Mouse (Mus musculus) gastrocnemius, adult 2 months (tissue): ENCODE data around the gene Bnipl. TPM values are rescaled to one million over a fixed set of nuclear protein-coding genes. Genes with fewer than 3 reads are reported as not detected.
A peak's percentile ranks its signal among the peaks of the same experiment; 100 is the strongest.
"Not testable (repeated sequence)": the region's sequence is repeated elsewhere in the genome, so short reads cannot be mapped to it uniquely, and the experiment has no call there.

Experiments used
- DNase-seq: peaks from one replicate; pipeline ENCODE4 v3.0.0; 2022
- H3K27ac ChIP-seq: fragments of 200-600 bp; 2 replicates; pipeline ENCODE4 v1.8.1; 2022; ENCODE audit warnings: mild to moderate bottlenecking
- H3K4me3 ChIP-seq: fragments of 200-600 bp; 2 replicates; pipeline ENCODE4 v1.8.1; 2022; ENCODE audit warnings: mild to moderate bottlenecking, moderate library complexity
- CTCF ChIP-seq: fragments of 200-600 bp; IDR thresholded peaks from 2 replicates; pipeline ENCODE4 v1.8.1; 2022; ENCODE audit warnings: antibody characterized with exemption, mild to moderate bottlenecking, moderate library complexity
- intact Hi-C: fragments of 180-260 bp; cut with DNase I; formaldehyde crosslinking; loops from one replicate; pipeline ENCODE4 v1.15.1; 2025
- total RNA-seq, 2 experiments: library from RNA; stranded (reverse); gene quantifications; 2 replicates each; pipeline ENCODE4 v1.2.3; 2021

The Bnipl gene
- total RNA-seq, 2 experiments from 2014 or later: 0.31 TPM; not detected in 1

GRCm38 (mm10) chr3:95213609-95213975, 37.4 kb downstream of the Bnipl start:
- H3K4me3 ChIP-seq: no peak overlapping the region
- no peak for DNase-seq
- intact Hi-C loops: no loop called here
- H3K27ac ChIP-seq: no peak overlapping the region
- no peak for TF ChIP-seq CTCF

GRCm38 (mm10) chr3:95212889-95213608, 37.9 kb downstream of the Bnipl start:
- DNase-seq, H3K4me3 ChIP-seq, intact Hi-C loops, H3K27ac ChIP-seq: not testable (repeated sequence)
- TF ChIP-seq CTCF: peak; percentile 13; the same call in 1 of the 2 replicates

- no peak for DNase-seq
- H3K27ac ChIP-seq: 0 out of 2 replicates have a peak overlapping the region, but pooled peaks have one; percentile 9
- no peak for TF ChIP-seq CTCF
- intact Hi-C loops: no loop called here
- no peak overlapping the region for H3K4me3 ChIP-seq
Measured at GRCm38 (mm10) chr3:95210585-95210984, 40.4 kb downstream of the Bnipl start.

GRCm38 (mm10) chr3:95208286-95208685, 42.7 kb downstream of the Bnipl start:
- DNase-seq: no peak
- Histone ChIP-seq H3K27ac (no peak overlapping the region), H3K4me3 (no peak overlapping the region)
- intact Hi-C loops: no loop called here
- no peak for TF ChIP-seq CTCF

GRCm38 (mm10) chr3:95203880-95204279, 47.1 kb downstream of the Bnipl start:
- Histone ChIP-seq H3K27ac (no peak overlapping the region), H3K4me3 (no peak overlapping the region)
- TF ChIP-seq CTCF: no peak
- no peak for DNase-seq
- intact Hi-C loops: no loop called here

- no peak for DNase-seq
- intact Hi-C loops: no loop called here
- Histone ChIP-seq H3K27ac (no peak overlapping the region), H3K4me3 (no peak overlapping the region)
- TF ChIP-seq CTCF: no peak
Measured at GRCm38 (mm10) chr3:95200562-95200961, 50.4 kb downstream of the Bnipl start.

- TF ChIP-seq CTCF: no peak
- no peak overlapping the region for H3K27ac ChIP-seq
- no peak for DNase-seq
- H3K4me3 ChIP-seq: no peak overlapping the region
- intact Hi-C loops: no loop called here
Measured at GRCm38 (mm10) chr3:95200132-95200531, 50.9 kb downstream of the Bnipl start.

- TF ChIP-seq CTCF: no peak
Measured at GRCm38 (mm10) chr3:95199101-95199500, 51.9 kb downstream of the Bnipl start.

GRCm38 (mm10) chr3:95195772-95196171, 55.2 kb downstream of the Bnipl start:
- intact Hi-C loops: no loop called here
- TF ChIP-seq CTCF: no peak
- no peak for DNase-seq
- Histone ChIP-seq H3K27ac (no peak overlapping the region), H3K4me3 (no peak overlapping the region)

More at GRCm38 (mm10) chr3:95199101-95199500, 51.9 kb downstream of the Bnipl start:
- Histone ChIP-seq H3K4me3 (no peak overlapping the region), H3K27ac (no peak overlapping the region)
- intact Hi-C loops: no loop called here
- DNase-seq: no peak

- no peak for DNase-seq
- Histone ChIP-seq H3K4me3 (no peak overlapping the region), H3K27ac (no peak overlapping the region)
- intact Hi-C loops: no loop called here
- TF ChIP-seq CTCF: no peak
Measured at GRCm38 (mm10) chr3:95194721-95195135, 56.3 kb downstream of the Bnipl start.

Other genes starting within 250 kb of the Bnipl start
- gene Zfp687, start 235.7 kb downstream of the Bnipl start, total RNA-seq: 10 to 100 TPM; 10.9 to 11.5 TPM
- 100 to 1,000 TPM; 164 to 237 TPM for gene Psmd4, start 208.6 kb downstream of the Bnipl start, total RNA-seq
- gene Pip5k1a, start 144.3 kb downstream of the Bnipl start, total RNA-seq: 10 to 100 TPM; 23.1 to 26.5 TPM
- gene Vps72, start 140.2 kb downstream of the Bnipl start, total RNA-seq: 10 to 100 TPM; 48.9 to 73.2 TPM
- gene Tmod4, start 126.7 kb downstream of the Bnipl start, total RNA-seq: 100 to 1,000 TPM; 598 to 814 TPM
- 10 to 100 TPM; 33.2 to 40.7 TPM for gene Scnm1, start 117.2 kb downstream of the Bnipl start, total RNA-seq
- gene Lysmd1, start 117.1 kb downstream of the Bnipl start, total RNA-seq: 1 to 10 TPM; 6.7 to 7.2 TPM
- gene Tnfaip8l2, start 108.8 kb downstream of the Bnipl start, total RNA-seq: under 1 TPM; 0.42 to 0.87 TPM
- 100 to 1,000 TPM in 1 of 2 experiments, 10 to 100 TPM in 1; 83.4 to 105 TPM for gene Sema6c, start 90.7 kb downstream of the Bnipl start, total RNA-seq
- 10 to 100 TPM in 1 of 2 experiments, 1 to 10 TPM in 1; 9.1 to 12.0 TPM for gene Gabpb2, start 33.3 kb downstream of the Bnipl start, total RNA-seq
- gene Cdc42se1, start 22.5 kb downstream of the Bnipl start, total RNA-seq: 10 to 100 TPM; 13.7 to 16.4 TPM
- 10 to 100 TPM; 52.0 to 84.9 TPM for gene Mllt11, start 19.0 kb downstream of the Bnipl start, total RNA-seq
- gene Gm128, start 9.6 kb downstream of the Bnipl start, total RNA-seq: under 1 TPM in 1 of 2 experiments, not detected in 1; 0.11 TPM
- 10 to 100 TPM; 23.9 to 26.4 TPM for gene Mindy1, start 30.2 kb upstream of the Bnipl start, total RNA-seq
- 10 to 100 TPM; 45.8 to 46.9 TPM for gene Prune1, start 30.9 kb upstream of the Bnipl start, total RNA-seq
- not detected for gene Anxa9, start 56.0 kb upstream of the Bnipl start, total RNA-seq
- 10 to 100 TPM; 19.6 to 23.4 TPM for gene Cers2, start 63.6 kb upstream of the Bnipl start, total RNA-seq
- gene Setdb1, start 106.0 kb upstream of the Bnipl start, total RNA-seq: 10 to 100 TPM; 10.6 to 11.7 TPM
- gene 4930558C23Rik, start 151.6 kb upstream of the Bnipl start, total RNA-seq: not detected
- gene Arnt, start 183.2 kb upstream of the Bnipl start, total RNA-seq: 10 to 100 TPM; 43.2 to 48.0 TPM
- gene Ctsk, start 248.1 kb upstream of the Bnipl start, total RNA-seq: 1 to 10 TPM; 3.9 to 9.0 TPM